Mouse (Mus musculus): Measurements from ENCODE around the gene Pdlim4.
"Not testable (repeated sequence)": the region's sequence is repeated elsewhere in the genome, so short reads cannot be mapped to it uniquely, and the experiment has no call there.

The Pdlim4 gene

DNA sequence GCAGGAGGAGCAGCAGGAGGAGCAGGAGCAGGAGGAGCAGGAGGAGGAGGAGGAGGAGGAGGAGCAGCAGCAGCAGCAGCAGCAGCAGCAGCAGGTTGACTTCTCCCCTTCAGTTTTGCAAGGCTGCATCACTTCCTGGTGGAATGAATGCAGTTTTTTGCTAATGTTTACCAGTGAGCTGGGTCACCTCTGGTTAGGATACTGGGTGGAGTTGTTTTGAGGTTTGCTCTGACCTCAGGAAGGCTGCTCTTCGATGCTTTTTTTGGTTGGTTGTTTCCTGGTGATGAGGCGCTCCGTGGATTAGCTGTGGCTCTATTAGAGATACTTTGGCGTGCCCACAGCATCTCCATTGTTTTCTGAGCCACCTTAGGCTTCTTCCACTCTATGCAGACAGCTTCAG, 51.2 kb downstream of the Pdlim4 start:
- no peak for DNase-seq (ENCODE audit: low spot score in 2 of 2)

GRCm38 (mm10) chr11:54016051-54016450, 52.8 kb downstream of the Pdlim4 start:
- no peak for DNase-seq (ENCODE audit: low spot score in 2 of 2)

DNA sequence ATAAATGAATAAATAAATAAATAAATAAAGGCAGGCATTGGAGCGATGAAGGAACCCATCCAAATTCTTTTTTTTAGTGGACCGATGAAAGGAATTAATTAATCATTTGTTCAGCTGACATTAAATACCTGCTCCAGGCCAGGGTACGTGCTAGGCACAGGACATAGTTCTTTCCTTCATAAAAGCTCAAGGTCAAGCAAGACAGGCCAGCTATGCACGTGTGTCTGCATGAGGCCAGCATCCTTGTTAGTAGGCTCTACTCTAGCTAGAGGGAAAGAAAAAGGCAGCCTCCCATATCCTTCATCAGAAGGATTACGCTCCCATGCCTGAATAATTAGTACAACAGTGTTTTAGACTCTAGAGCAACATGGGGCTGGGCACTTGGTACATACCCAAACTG, 55.9 kb downstream of the Pdlim4 start:
- DNase-seq (ENCODE audit: low spot score in 2 of 2), result no peak

- no peak for DNase-seq (ENCODE audit: low spot score in 2 of 2)
These were observed 57.6 kb downstream of the Pdlim4 start for GRCm38 (mm10) chr11:54011255-54011654.

- DNase-seq (ENCODE audit: low spot score in 2 of 2), result no peak
These were observed 60.3 kb downstream of the Pdlim4 start for GRCm38 (mm10) chr11:54008416-54008920.

- DNase-seq (ENCODE audit: low spot score in 2 of 2), result no peak
These were observed 61.1 kb downstream of the Pdlim4 start for GRCm38 (mm10) chr11:54007717-54008116.

- DNase-seq (ENCODE audit: low spot score in 2 of 2), result no peak
These were observed 61.9 kb downstream of the Pdlim4 start for GRCm38 (mm10) chr11:54006901-54007300.

- not testable (repeated sequence) for DNase-seq (ENCODE audit: low spot score in 2 of 2)
These were observed 62.5 kb downstream of the Pdlim4 start for GRCm38 (mm10) chr11:54006362-54006761.

All from spleen, postnatal 4 days (tissue).